Mouse (Mus musculus): ENCODE results near the gene Mreg. TPM values are rescaled to one million over a fixed set of nuclear protein-coding genes. Genes with fewer than 3 reads are reported as not detected.

Gene Mreg
- total RNA-seq, 4 experiments from 2014 or later, result 4.2 to 7.6 (median 5.8) TPM

- DNase-seq (ENCODE audit: low spot score in 2 of 2), result no peak
These were observed 15.3 kb downstream of the Mreg start for GRCm38 (mm10) chr1:72196626-72197359.

GRCm38 (mm10) chr1:72196123-72196522 is 16.0 kb downstream of the Mreg start:
- DNase-seq (ENCODE audit: low spot score in 2 of 2), result no peak

- no peak for DNase-seq (ENCODE audit: low spot score in 2 of 2)
These were observed 20.7 kb downstream of the Mreg start for GRCm38 (mm10) chr1:72191449-72191848.

GRCm38 (mm10) chr1:72188142-72188738 is 23.9 kb downstream of the Mreg start:
- no peak for DNase-seq (ENCODE audit: low spot score in 2 of 2)

- no peak for DNase-seq (ENCODE audit: low spot score in 2 of 2)
These were observed 24.6 kb downstream of the Mreg start for GRCm38 (mm10) chr1:72187486-72187885.

- no peak for DNase-seq (ENCODE audit: low spot score in 2 of 2)
These were observed 26.0 kb downstream of the Mreg start for GRCm38 (mm10) chr1:72186151-72186550.

- no peak for DNase-seq (ENCODE audit: low spot score in 2 of 2)
These were observed 28.6 kb downstream of the Mreg start for GRCm38 (mm10) chr1:72183554-72183953.

GRCm38 (mm10) chr1:72182930-72183499 is 29.1 kb downstream of the Mreg start:
- no peak for DNase-seq (ENCODE audit: low spot score in 2 of 2)

- DNase-seq (ENCODE audit: low spot score in 2 of 2), result no peak
These were observed 32.2 kb downstream of the Mreg start for GRCm38 (mm10) chr1:72179947-72180346.

- DNase-seq (ENCODE audit: low spot score in 2 of 2), result no peak
These were observed 35.9 kb downstream of the Mreg start for GRCm38 (mm10) chr1:72176239-72176638.

- no peak for DNase-seq (ENCODE audit: low spot score in 2 of 2)
These were observed 37.9 kb downstream of the Mreg start for GRCm38 (mm10) chr1:72174183-72174582.

- DNase-seq (ENCODE audit: low spot score in 2 of 2), result no peak
These were observed 38.6 kb downstream of the Mreg start for GRCm38 (mm10) chr1:72173402-72174051.

GRCm38 (mm10) chr1:72172788-72173187 is 39.3 kb downstream of the Mreg start:
- DNase-seq (ENCODE audit: low spot score in 2 of 2), result no peak

- no peak for DNase-seq (ENCODE audit: low spot score in 2 of 2)
These were observed 40.9 kb downstream of the Mreg start for GRCm38 (mm10) chr1:72171001-72171860.

- DNase-seq (ENCODE audit: low spot score in 2 of 2), result no peak
These were observed 45.1 kb downstream of the Mreg start for GRCm38 (mm10) chr1:72167024-72167423.

- DNase-seq (ENCODE audit: low spot score in 2 of 2), result no peak
These were observed 45.7 kb downstream of the Mreg start for GRCm38 (mm10) chr1:72166468-72166814.

- peak; percentile 22 to 40 for DNase-seq (ENCODE audit: low spot score in 2 of 2)
These were observed 46.2 kb downstream of the Mreg start for GRCm38 (mm10) chr1:72165723-72166467.

GRCm38 (mm10) chr1:72160321-72160720 is 51.8 kb downstream of the Mreg start:
- no peak for DNase-seq (ENCODE audit: low spot score in 2 of 2)

- no peak for DNase-seq (ENCODE audit: low spot score in 2 of 2)
These were observed 67.1 kb downstream of the Mreg start for GRCm38 (mm10) chr1:72145041-72145440.

- no peak for DNase-seq (ENCODE audit: low spot score in 2 of 2)
These were observed 67.7 kb downstream of the Mreg start for GRCm38 (mm10) chr1:72144426-72144825.
